Mouse (Mus musculus): Measurements from ENCODE around the gene Igsf6.
A peak's percentile ranks its signal among the peaks of the same experiment; 100 is the strongest.
"Not testable (repeated sequence)": the region's sequence is repeated elsewhere in the genome, so short reads cannot be mapped to it uniquely, and the experiment has no call there.

Gene Igsf6

GRCm38 (mm10) chr7:121047624-121048023 is 26.7 kb downstream of the Igsf6 start:
- no peak for DNase-seq

- no peak for DNase-seq
Measured at GRCm38 (mm10) chr7:121045671-121046453, 28.5 kb downstream of the Igsf6 start.

GRCm38 (mm10) chr7:121044251-121044650 is 30.1 kb downstream of the Igsf6 start:
- DNase-seq, result no peak

GRCm38 (mm10) chr7:121043510-121043909 is 30.9 kb downstream of the Igsf6 start:
- DNase-seq, result no peak

- no peak for DNase-seq
Measured at GRCm38 (mm10) chr7:121043004-121043403, 31.4 kb downstream of the Igsf6 start.

GRCm38 (mm10) chr7:121041989-121042388 is 32.4 kb downstream of the Igsf6 start:
- DNase-seq, result no peak

- no peak for DNase-seq
Measured at GRCm38 (mm10) chr7:121040595-121040994, 33.8 kb downstream of the Igsf6 start.

GRCm38 (mm10) chr7:121035161-121035721 is 39.1 kb downstream of the Igsf6 start:
- DNase-seq, result peak; percentile 41

- peak; percentile 41 for DNase-seq
Measured at GRCm38 (mm10) chr7:121034701-121035141, 39.7 kb downstream of the Igsf6 start.

GRCm38 (mm10) chr7:121033856-121034652 is 40.3 kb downstream of the Igsf6 start, which contains the start of gene Mettl9:
Gene Mettl9, plus strand, starts transcription at chr7:121034445.
- DNase-seq, result peak; percentile 94

GRCm38 (mm10) chr7:121029947-121030346 is 44.4 kb downstream of the Igsf6 start:
- not testable (repeated sequence) for DNase-seq

GRCm38 (mm10) chr7:121026300-121026699 is 48.1 kb downstream of the Igsf6 start:
- DNase-seq, result no peak

GRCm38 (mm10) chr7:121025221-121026008 is 49.0 kb downstream of the Igsf6 start:
- no peak for DNase-seq

GRCm38 (mm10) chr7:121020277-121020676 is 54.1 kb downstream of the Igsf6 start:
- peak; percentile 34 for DNase-seq

- no peak for DNase-seq
Measured at GRCm38 (mm10) chr7:121018778-121019177, 55.6 kb downstream of the Igsf6 start.

- DNase-seq, result peak; percentile 6
Measured at GRCm38 (mm10) chr7:121014486-121014885, 59.9 kb downstream of the Igsf6 start.

All from lung, postnatal 36 days (tissue).